Mouse (Mus musculus): Measurements from ENCODE around the gene Elovl3. TPM values are rescaled to one million over a fixed set of nuclear protein-coding genes. Genes with fewer than 3 reads are reported as not detected.
"Not testable (repeated sequence)": the region's sequence is repeated elsewhere in the genome, so short reads cannot be mapped to it uniquely, and the experiment has no call there.

The Elovl3 gene
- polyA plus RNA-seq, 1 experiment from 2014 or later = 0.20 TPM

DNA sequence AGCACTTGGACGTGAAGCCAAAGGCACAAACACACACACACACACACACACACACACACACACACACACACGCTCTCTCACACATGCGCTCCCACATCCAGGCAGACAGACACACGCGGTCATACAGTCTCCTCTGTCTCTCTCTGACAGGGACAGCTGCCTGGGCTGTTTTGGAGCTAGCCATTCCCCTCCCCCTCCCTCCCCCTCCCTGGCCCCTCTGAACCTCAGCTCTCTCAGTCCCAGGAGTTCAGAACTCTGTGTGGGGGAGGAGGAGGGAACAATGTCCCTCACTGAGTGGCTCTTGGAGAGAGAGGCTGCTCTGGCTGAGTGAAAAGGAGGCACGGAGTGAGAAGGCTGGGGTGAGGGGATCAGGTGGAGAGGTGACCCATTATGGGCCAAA, 9.4 kb downstream of the Elovl3 start:
- H3K4me1 ChIP-seq (ENCODE audit: control insufficient read depth, insufficient read depth, low read length) = peaks cover 9% of the 10 kb centered on the region
- 26% methylated on average over 6 of the region's 6 CpGs for WGBS
- H3K4me3 ChIP-seq (ENCODE audit: low read depth, low read length) = no peak overlapping the region
- ATAC-seq (ENCODE audit: insufficient read depth, low FRiP score, low TSS enrichment) (no peak), DNase-seq (ENCODE audit: low spot score) (peak; percentile 63)
- H3K27ac ChIP-seq (ENCODE audit: low read depth, low read length) = no peak overlapping the region
- peaks cover 64% of the 10 kb centered on the region for H3K27me3 ChIP-seq (ENCODE audit: control insufficient read depth, insufficient read depth, low read length)
- no peaks in the 10 kb centered on the region for H3K9me3 ChIP-seq (ENCODE audit: control insufficient read depth, low read length)
- H3K36me3 ChIP-seq (ENCODE audit: control insufficient read depth, insufficient read depth, low read length) = no peaks in the 10 kb centered on the region
- 0 out of 2 replicates have a peak overlapping the region, but pooled peaks have one; percentile 18 for H3K9ac ChIP-seq (ENCODE audit: low read length)
- no peak overlapping the region for H3K4me2 ChIP-seq (ENCODE audit: low read depth)

GRCm38 (mm10) chr19:46147511-46148371, 16.0 kb downstream of the Elovl3 start, which contains the start of gene Pitx3:
Pitx3 (minus strand) TSS chr19:46148326.
- peaks cover 9% of the 10 kb centered on the region; the same call in 1 of the 2 replicates for H3K4me1 ChIP-seq (ENCODE audit: control insufficient read depth, insufficient read depth, low read length)
- no peaks in the 10 kb centered on the region for H3K36me3 ChIP-seq (ENCODE audit: control insufficient read depth, insufficient read depth, low read length)
- ATAC-seq (ENCODE audit: insufficient read depth, low FRiP score, low TSS enrichment) (peak; percentile 16; the same call in 1 of the 2 replicates), DNase-seq (ENCODE audit: low spot score) (peak; percentile 32)
- whole genome bisulfite sequencing = under 1% methylated on average over 47 of the region's 47 CpGs
- peaks cover 69% of the 10 kb centered on the region for H3K27me3 ChIP-seq (ENCODE audit: control insufficient read depth, insufficient read depth, low read length)
- H3K4me2 ChIP-seq (ENCODE audit: low read depth) = peak within 1 kb of the TSS; percentile 72
- H3K9me3 ChIP-seq (ENCODE audit: control insufficient read depth, low read length) = no peaks in the 10 kb centered on the region
- H3K27ac ChIP-seq (ENCODE audit: low read depth, low read length) = no peak within 1 kb of the TSS
- no peak within 1 kb of the TSS for H3K9ac ChIP-seq (ENCODE audit: low read length)
- H3K4me3 ChIP-seq (ENCODE audit: low read depth, low read length) = peak within 1 kb of the TSS; percentile 39

DNA sequence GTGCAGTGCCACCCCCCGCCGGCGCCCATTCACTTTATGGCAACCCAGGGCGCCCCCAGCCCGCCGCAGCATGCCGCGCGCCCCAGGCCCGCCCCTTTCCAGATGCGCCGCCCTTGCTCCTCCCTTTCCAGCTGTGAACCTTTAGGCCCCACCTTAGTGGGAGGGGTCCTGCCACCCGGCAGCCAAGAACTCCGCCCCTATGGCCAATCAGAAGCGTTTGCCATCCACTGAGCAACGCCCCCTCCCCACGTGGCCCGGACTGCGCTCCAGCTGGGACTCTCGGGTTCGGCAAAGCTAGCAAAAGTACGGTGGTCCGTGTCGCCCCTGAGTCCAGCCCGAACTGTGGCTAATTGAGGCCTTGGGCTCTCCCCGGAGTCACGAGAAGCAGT, 16.7 kb downstream of the Elovl3 start:
- DNase-seq (ENCODE audit: low spot score) (peak; percentile 85), ATAC-seq (ENCODE audit: insufficient read depth, low FRiP score, low TSS enrichment) (peak; percentile 49; the same call in 1 of the 2 replicates)
- under 1% methylated on average over 25 of the region's 27 CpGs for WGBS
- Histone ChIP-seq H3K4me1 (ENCODE audit: control insufficient read depth, insufficient read depth, low read length) (peaks cover 9% of the 10 kb centered on the region; the same call in 1 of the 2 replicates), H3K9ac (ENCODE audit: low read length) (no peak overlapping the region), H3K4me2 (ENCODE audit: low read depth) (peak overlapping the region; percentile 72), H3K4me3 (ENCODE audit: low read depth, low read length) (peak overlapping the region; percentile 39), H3K27me3 (ENCODE audit: control insufficient read depth, insufficient read depth, low read length) (peaks cover 64% of the 10 kb centered on the region), H3K9me3 (ENCODE audit: control insufficient read depth, low read length) (no peaks in the 10 kb centered on the region), H3K27ac (ENCODE audit: low read depth, low read length) (no peak overlapping the region), H3K36me3 (ENCODE audit: control insufficient read depth, insufficient read depth, low read length) (no peaks in the 10 kb centered on the region)

GRCm38 (mm10) chr19:46149091-46149490, 17.4 kb downstream of the Elovl3 start:
- ATAC-seq (ENCODE audit: insufficient read depth, low FRiP score, low TSS enrichment) (no peak), DNase-seq (ENCODE audit: low spot score) (no peak)
- H3K4me3 ChIP-seq (ENCODE audit: low read depth, low read length) = no peak overlapping the region
- H3K4me1 ChIP-seq (ENCODE audit: control insufficient read depth, insufficient read depth, low read length) = peaks cover 11% of the 10 kb centered on the region; the same call in 1 of the 2 replicates
- no peak overlapping the region for H3K9ac ChIP-seq (ENCODE audit: low read length)
- 30% methylated on average over 12 of the region's 12 CpGs for WGBS
- H3K4me2 ChIP-seq (ENCODE audit: low read depth) = no peak overlapping the region
- H3K27ac ChIP-seq (ENCODE audit: low read depth, low read length) = no peak overlapping the region
- peaks cover 58% of the 10 kb centered on the region for H3K27me3 ChIP-seq (ENCODE audit: control insufficient read depth, insufficient read depth, low read length)
- no peaks in the 10 kb centered on the region for H3K9me3 ChIP-seq (ENCODE audit: control insufficient read depth, low read length)
- no peaks in the 10 kb centered on the region for H3K36me3 ChIP-seq (ENCODE audit: control insufficient read depth, insufficient read depth, low read length)

DNA sequence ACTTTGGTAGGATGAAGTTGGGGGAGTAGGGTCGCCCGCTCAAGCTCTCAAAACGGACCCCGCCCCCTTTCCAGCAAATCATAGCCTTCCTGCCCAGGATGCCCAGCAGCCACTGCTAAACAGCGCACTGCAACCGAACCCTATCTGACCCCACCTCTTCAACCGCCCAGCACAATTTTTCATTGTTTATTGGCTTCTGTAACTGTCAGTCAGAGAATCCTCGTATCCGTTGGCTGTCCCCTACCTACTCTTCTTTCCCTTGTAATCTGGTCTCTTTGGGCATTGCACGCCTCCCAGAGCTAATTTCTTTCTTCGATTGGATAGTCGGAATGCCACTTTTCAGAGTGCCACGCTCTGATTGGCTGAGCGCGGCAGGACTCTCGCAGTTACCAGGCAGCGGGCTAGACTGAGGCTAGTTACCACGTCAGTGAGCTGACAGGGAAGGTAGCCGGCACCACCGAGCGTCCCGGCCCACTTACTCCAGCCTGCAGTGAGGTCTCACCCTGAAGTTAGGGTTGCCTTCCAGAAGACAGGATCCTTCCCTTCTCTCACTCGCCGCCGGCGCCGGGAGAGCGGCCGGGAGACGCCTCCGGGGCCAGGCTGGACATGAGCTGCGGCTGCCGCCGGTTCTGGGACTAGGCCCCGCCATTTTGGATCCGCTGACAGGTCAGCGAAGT, 20.6 kb downstream of the Elovl3 start, which contains the start of gene Gbf1:
Gene Gbf1 (plus strand): TSS at position 383 of the 677 bp plus-strand sequence.
- WGBS = 0% methylated on average over 37 of the region's 37 CpGs
- Histone ChIP-seq H3K27ac (ENCODE audit: low read depth, low read length) (no peak within 1 kb of the TSS), H3K4me2 (ENCODE audit: low read depth) (peak within 1 kb of the TSS; percentile 78), H3K4me1 (ENCODE audit: control insufficient read depth, insufficient read depth, low read length) (peaks cover 11% of the 10 kb centered on the region; the same call in 1 of the 2 replicates), H3K9me3 (ENCODE audit: control insufficient read depth, low read length) (no peaks in the 10 kb centered on the region), H3K27me3 (ENCODE audit: control insufficient read depth, insufficient read depth, low read length) (peaks cover 31% of the 10 kb centered on the region), H3K36me3 (ENCODE audit: control insufficient read depth, insufficient read depth, low read length) (no peaks in the 10 kb centered on the region), H3K4me3 (ENCODE audit: low read depth, low read length) (peak within 1 kb of the TSS; percentile 83), H3K9ac (ENCODE audit: low read length) (peak within 1 kb of the TSS; percentile 70)
- peak; percentile 98 for ATAC-seq (ENCODE audit: insufficient read depth, low FRiP score, low TSS enrichment)
- peak; percentile 93 for DNase-seq (ENCODE audit: low spot score)

DNA sequence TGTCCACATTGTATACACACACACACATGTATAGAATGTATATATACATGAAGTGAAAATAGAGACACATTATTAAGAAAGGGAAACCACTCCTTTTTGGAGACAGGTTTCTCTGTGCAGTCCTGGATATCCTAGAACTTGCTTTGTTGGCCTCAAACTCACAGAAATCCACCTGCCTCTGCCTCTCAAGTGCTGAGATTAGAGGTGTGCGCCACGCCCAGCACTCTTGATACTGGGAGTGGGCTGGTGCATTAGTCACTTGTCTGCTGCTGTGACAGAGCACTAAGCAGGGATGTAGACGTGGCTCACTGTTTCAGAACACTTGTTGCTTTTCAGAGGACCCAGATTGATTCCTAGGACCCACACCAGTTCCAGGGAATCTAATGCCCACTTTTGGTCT, 34.3 kb downstream of the Elovl3 start:
- H3K9me3 ChIP-seq (ENCODE audit: control insufficient read depth, low read length) = no peaks in the 10 kb centered on the region
- H3K27ac ChIP-seq (ENCODE audit: low read depth, low read length) = no peak overlapping the region
- no peak overlapping the region for H3K4me3 ChIP-seq (ENCODE audit: low read depth, low read length)
- no peak for DNase-seq (ENCODE audit: low spot score)
- peaks cover 10% of the 10 kb centered on the region for H3K36me3 ChIP-seq (ENCODE audit: control insufficient read depth, insufficient read depth, low read length)
- 91% methylated on average over 3 of the region's 3 CpGs for WGBS
- H3K9ac ChIP-seq (ENCODE audit: low read length) = no peak overlapping the region
- H3K4me1 ChIP-seq (ENCODE audit: control insufficient read depth, insufficient read depth, low read length) = no peaks in the 10 kb centered on the region
- ATAC-seq (ENCODE audit: insufficient read depth, low FRiP score, low TSS enrichment) = no peak
- no peak overlapping the region for H3K4me2 ChIP-seq (ENCODE audit: low read depth)
- H3K27me3 ChIP-seq (ENCODE audit: control insufficient read depth, insufficient read depth, low read length) = no peaks in the 10 kb centered on the region

DNA sequence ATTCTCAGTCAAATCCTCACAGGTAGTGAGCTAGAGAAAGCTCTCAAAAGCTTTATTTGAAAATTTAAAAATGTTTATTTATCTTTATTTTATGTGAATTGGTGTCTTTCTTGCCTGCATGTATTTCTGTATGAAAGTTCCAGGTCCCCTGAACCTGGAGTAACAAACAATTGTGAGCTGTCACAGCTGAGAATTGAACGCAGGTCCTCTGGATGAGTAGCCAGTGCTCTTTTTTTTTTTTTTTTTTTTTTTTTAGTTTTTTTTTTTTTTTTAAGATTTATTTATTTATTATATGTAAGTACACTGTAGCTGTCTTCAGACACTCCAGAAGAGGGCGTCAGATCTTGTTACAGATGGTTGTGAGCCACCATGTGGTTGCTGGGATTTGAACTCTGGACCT, 35.5 kb downstream of the Elovl3 start:
- not testable (repeated sequence) for H3K9me3 ChIP-seq (ENCODE audit: control insufficient read depth, low read length); H3K4me2 ChIP-seq (ENCODE audit: low read depth); H3K4me3 ChIP-seq (ENCODE audit: low read depth, low read length); H3K36me3 ChIP-seq (ENCODE audit: control insufficient read depth, insufficient read depth, low read length); H3K9ac ChIP-seq (ENCODE audit: low read length); ATAC-seq (ENCODE audit: insufficient read depth, low FRiP score, low TSS enrichment); DNase-seq (ENCODE audit: low spot score); H3K27me3 ChIP-seq (ENCODE audit: control insufficient read depth, insufficient read depth, low read length); H3K4me1 ChIP-seq (ENCODE audit: control insufficient read depth, insufficient read depth, low read length); H3K27ac ChIP-seq (ENCODE audit: low read depth, low read length)
- WGBS = 95% methylated on average over 1 of the region's 2 CpGs

GRCm38 (mm10) chr19:46169396-46169795, 37.7 kb downstream of the Elovl3 start:
- Histone ChIP-seq H3K4me1 (ENCODE audit: control insufficient read depth, insufficient read depth, low read length) (no peaks in the 10 kb centered on the region), H3K27ac (ENCODE audit: low read depth, low read length) (no peak overlapping the region), H3K27me3 (ENCODE audit: control insufficient read depth, insufficient read depth, low read length) (no peaks in the 10 kb centered on the region), H3K4me3 (ENCODE audit: low read depth, low read length) (no peak overlapping the region), H3K9me3 (ENCODE audit: control insufficient read depth, low read length) (no peaks in the 10 kb centered on the region), H3K36me3 (ENCODE audit: control insufficient read depth, insufficient read depth, low read length) (peaks cover 7% of the 10 kb centered on the region; the same call in 1 of the 2 replicates), H3K4me2 (ENCODE audit: low read depth) (no peak overlapping the region), H3K9ac (ENCODE audit: low read length) (no peak overlapping the region)
- 94% methylated on average over 3 of the region's 3 CpGs for WGBS
- ATAC-seq (ENCODE audit: insufficient read depth, low FRiP score, low TSS enrichment) (no peak), DNase-seq (ENCODE audit: low spot score) (no peak)

Data from neural tube, embryonic 11.5 days (tissue).